ENCODE assay signal across 8 mouse cellular contexts in genomic region chr14:37135127-37135593, GRCm38 (mm10). TPM values are rescaled to one million over a fixed set of nuclear protein-coding genes. Genes with fewer than 3 reads are reported as not detected.
DNase-seq lines count a peak whose midpoint lies in the region; ATAC-seq and TF ChIP-seq lines count a peak whose summit lies in the region.

TSS of gene Ghitm (minus strand) at chr14:37135272.

- TF ChIP-seq CTCF in bone marrow, adult 2 months (IDR thresholded peaks at IDR 0.05; ENCODE audit: control insufficient read depth, insufficient read depth, low read length) = no peak
- TF ChIP-seq CTCF in midbrain, postnatal 0 days (IDR thresholded peaks at IDR 0.05) = peak; percentile 3; the same call in 1 of the 2 replicates

- H3K27me3 ChIP-seq in embryonic facial prominence, embryonic 15.5 days = no peaks in the 10 kb centered on the region
- H3K27me3 ChIP-seq in limb, embryonic 14.5 days (ENCODE audit: control insufficient read depth, insufficient read depth, low read length) = no peaks in the 10 kb centered on the region
- H3K27me3 ChIP-seq in midbrain, postnatal 0 days (ENCODE audit: insufficient read depth, low read length) = no peaks in the 10 kb centered on the region

- H3K4me2 ChIP-seq in embryonic facial prominence, embryonic 15.5 days (replicated peaks) = peak within 1 kb of the TSS; percentile 55
- H3K4me2 ChIP-seq in limb, embryonic 14.5 days (replicated peaks; ENCODE audit: low read depth, low read length, severe bottlenecking) = peak within 1 kb of the TSS; percentile 50
- peak within 1 kb of the TSS; percentile 58 for H3K4me2 ChIP-seq in midbrain, postnatal 0 days (ENCODE audit: low read depth, low read length, poor library complexity, severe bottlenecking)

- whole genome bisulfite sequencing in bone marrow, adult 2 months = under 1% methylated on average over 38 of the region's 38 CpGs
- 2% methylated on average over 38 of the region's 38 CpGs for WGBS in embryonic facial prominence, embryonic 15.5 days
- under 1% methylated on average over 38 of the region's 38 CpGs for WGBS in limb, embryonic 14.5 days
- WGBS in midbrain, postnatal 0 days = under 1% methylated on average over 38 of the region's 38 CpGs

- peak; percentile 98 for DNase-seq in 416B (ENCODE audit: low read depth)
- DNase-seq in heart, adult 8-10 months (ENCODE audit: low spot score) = peak; percentile 98
- peak; percentile 99 for DNase-seq in kidney, adult 9 months
- peak; percentile 96 for DNase-seq in limb, embryonic 14.5 days (ENCODE audit: low spot score)
- DNase-seq in midbrain, postnatal 0 days (ENCODE audit: low spot score) = peak; percentile 99
- peak; percentile 92 to 94 for DNase-seq in spleen, postnatal 14 days (ENCODE audit: low spot score in 2 of 2)

- H3K27ac ChIP-seq in bone marrow, adult 2 months (ENCODE audit: control insufficient read depth, insufficient read depth, low read depth, low read length, poor library complexity) = peak within 1 kb of the TSS; percentile 84
- H3K27ac ChIP-seq in embryonic facial prominence, embryonic 15.5 days (replicated peaks) = peak within 1 kb of the TSS; percentile 78
- H3K27ac ChIP-seq in limb, embryonic 14.5 days (replicated peaks; ENCODE audit: low read depth, low read length) = peak within 1 kb of the TSS; percentile 63; the same call in 1 of the 2 replicates
- peak within 1 kb of the TSS; percentile 79 for H3K27ac ChIP-seq in midbrain, postnatal 0 days (ENCODE audit: low read depth, low read length)

- no peaks in the 10 kb centered on the region; the same call in 1 of the 2 replicates for H3K4me1 ChIP-seq in bone marrow, adult 2 months (ENCODE audit: control insufficient read depth, insufficient read depth, low read length)
- peaks cover 5% of the 10 kb centered on the region; the same call in 1 of the 2 replicates for H3K4me1 ChIP-seq in embryonic facial prominence, embryonic 15.5 days
- peaks cover 5% of the 10 kb centered on the region for H3K4me1 ChIP-seq in limb, embryonic 14.5 days (ENCODE audit: control insufficient read depth, insufficient read depth, low read length)
- no peaks in the 10 kb centered on the region for H3K4me1 ChIP-seq in midbrain, postnatal 0 days (ENCODE audit: insufficient read depth, low read length)

- peak within 1 kb of the TSS; percentile 94 for H3K4me3 ChIP-seq in bone marrow, adult 2 months (replicated peaks; ENCODE audit: control insufficient read depth, low read depth, low read length)
- H3K4me3 ChIP-seq in embryonic facial prominence, embryonic 15.5 days (replicated peaks) = peak within 1 kb of the TSS; percentile 68
- H3K4me3 ChIP-seq in limb, embryonic 14.5 days (replicated peaks; ENCODE audit: low read length) = peak within 1 kb of the TSS; percentile 72
- peak within 1 kb of the TSS; percentile 76 for H3K4me3 ChIP-seq in midbrain, postnatal 0 days (ENCODE audit: low read depth, low read length)

- ATAC-seq in embryonic facial prominence, embryonic 15.5 days (ENCODE audit: insufficient number of reproducible peaks, low FRiP score, low TSS enrichment, low read depth) = peak; percentile 100
- ATAC-seq in limb, embryonic 14.5 days (ENCODE audit: low FRiP score, low read depth) = peak; percentile 99
- ATAC-seq in midbrain, postnatal 0 days (ENCODE audit: low FRiP score) = peak; percentile 99

- peak within 1 kb of the TSS; percentile 79 for H3K9ac ChIP-seq in embryonic facial prominence, embryonic 15.5 days
- peak within 1 kb of the TSS; percentile 84 for H3K9ac ChIP-seq in limb, embryonic 14.5 days (ENCODE audit: low read depth, low read length, severe bottlenecking)
- peak within 1 kb of the TSS; percentile 85 for H3K9ac ChIP-seq in midbrain, postnatal 0 days (replicated peaks; ENCODE audit: low read length, poor library complexity, severe bottlenecking)

- peaks cover 21% of the 10 kb centered on the region for H3K36me3 ChIP-seq in embryonic facial prominence, embryonic 15.5 days
- H3K36me3 ChIP-seq in limb, embryonic 14.5 days (ENCODE audit: control insufficient read depth, insufficient read depth, low read length) = peaks cover 30% of the 10 kb centered on the region
- peaks cover 11% of the 10 kb centered on the region; the same call in 1 of the 2 replicates for H3K36me3 ChIP-seq in midbrain, postnatal 0 days (ENCODE audit: insufficient read depth, low read length)

- no peaks in the 10 kb centered on the region for H3K9me3 ChIP-seq in embryonic facial prominence, embryonic 15.5 days (replicated peaks)
- no peaks in the 10 kb centered on the region for H3K9me3 ChIP-seq in limb, embryonic 14.5 days (ENCODE audit: control insufficient read depth, low read length)
- H3K9me3 ChIP-seq in midbrain, postnatal 0 days (ENCODE audit: low read length) = no peaks in the 10 kb centered on the region

- peak; percentile 86 for TF ChIP-seq POLR2A in bone marrow, adult 2 months (IDR thresholded peaks at IDR 0.05; ENCODE audit: borderline replicate concordance, control insufficient read depth, low read depth, low read length)
- 0 out of 2 replicates have a peak, but pooled peaks have one; percentile 72 for TF ChIP-seq POLR2A in limb, embryonic 14.5 days (IDR thresholded peaks at IDR 0.05; ENCODE audit: borderline replicate concordance, extremely low read depth, insufficient read depth, insufficient read length)

RNA-seq across cellular contexts. Expression of gene Ghitm, which starts in this region (rescaled TPM):
- 81.5 and 95.7 TPM in 2 replicates for polyA plus RNA-seq in bone marrow, adult 2 months (2011; ENCODE audit: insufficient read depth, insufficient read length, low replicate concordance, missing spikeins)
- 188 and 194 TPM in 2 replicates for polyA plus RNA-seq in embryonic facial prominence, embryonic 15.5 days (2015; fragmentation: Nextera tagmentation; extraction: Ambion mirVana)
- total RNA-seq in heart, adult 8-10 months (2022) = 100 to 1,000 TPM; 632 to 720 (median 680) TPM
- 79.7 and 84.9 TPM in 2 replicates for polyA plus RNA-seq in limb, embryonic 14.5 days (2012; rRNA removed)
- polyA plus RNA-seq in limb, embryonic 14.5 days (2014; fragmentation: Nextera tagmentation; extraction: Ambion mirVana) = 169 and 170 TPM in 2 replicates
- total RNA-seq in midbrain, postnatal 0 days (2014; rRNA removed) = 93.9 and 95.9 TPM in 2 replicates
- polyA plus RNA-seq in midbrain, postnatal 0 days (2015; fragmentation: Nextera tagmentation; extraction: Ambion mirVana) = 201 and 211 TPM in 2 replicates

Comparison
In these comparisons a context has a peak if more than half of its experiments do, and no peak if none do; other contexts are left out.
1. Peak in every context shown above with its lines: DNase-seq, ATAC-seq, H3K4me3 ChIP-seq and H3K27ac ChIP-seq.